Mouse (Mus musculus) T-helper 2 cell (primary cell): ENCODE measurements around the gene Copb1.

Source experiments
- in situ Hi-C: fragments of 300-600 bp; cut with MboI, MseI; formaldehyde crosslinking; loops from one replicate; pipeline ENCODE4 v1.15.1; 2025; ENCODE audit warnings: high pct_unique_total_duplicates

Copb1 gene

DNA sequence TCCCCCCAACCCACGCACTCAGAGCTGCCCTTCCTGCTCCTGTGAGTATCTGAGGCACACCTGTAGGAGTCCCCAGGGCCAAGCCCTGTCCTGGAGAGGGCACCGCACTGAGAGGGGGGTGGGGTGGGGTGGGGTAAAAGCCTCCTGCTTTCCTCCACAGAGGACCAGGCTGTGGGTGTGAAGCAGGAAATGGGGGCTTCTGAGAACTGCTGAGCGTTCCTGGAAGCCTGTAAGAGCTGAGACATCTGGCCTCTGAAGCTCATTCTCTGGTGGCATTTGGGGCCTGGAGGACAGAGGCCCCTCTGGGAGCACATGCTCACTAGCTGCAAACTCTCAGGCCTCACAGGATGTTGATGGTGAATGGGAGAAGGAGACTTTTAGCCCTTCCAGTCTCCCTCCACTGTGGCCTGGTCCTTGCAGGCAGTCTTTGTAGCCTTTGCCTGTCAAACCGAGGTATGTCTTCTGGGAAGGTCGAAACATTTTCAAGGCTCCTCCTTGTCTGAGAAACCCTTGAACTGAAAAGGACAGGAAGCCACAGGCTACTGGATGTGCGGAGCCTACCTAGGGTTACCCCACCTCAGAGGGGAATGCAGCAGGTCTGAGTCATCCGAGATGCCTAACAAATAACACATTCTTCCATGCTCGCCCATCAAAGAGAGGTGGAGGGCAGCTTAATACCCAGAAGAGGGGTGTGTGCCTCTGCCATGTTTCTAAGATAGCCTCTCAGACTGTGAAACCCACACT, 83.0 kb downstream of the Copb1 start:
- in situ Hi-C loops = no loop called here

DNA sequence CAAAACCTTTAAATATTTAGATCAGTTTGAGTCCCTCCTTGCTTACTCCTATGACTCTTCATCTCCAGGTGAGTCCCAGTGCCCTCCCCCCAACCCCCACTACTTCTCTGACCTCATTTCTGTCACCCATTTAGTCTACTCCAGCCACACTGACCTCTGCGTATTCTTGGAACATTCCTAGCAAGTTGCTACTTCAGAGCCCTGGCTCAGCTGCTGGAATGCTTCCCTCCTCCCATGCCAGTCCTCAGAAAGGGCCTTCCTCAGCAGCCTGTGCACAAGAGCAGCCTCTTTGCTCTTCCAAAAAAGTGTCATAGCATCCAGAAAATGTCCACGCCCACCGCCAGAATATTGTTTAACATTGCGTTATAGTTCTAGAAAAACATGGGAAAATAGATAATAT, 84.5 kb downstream of the Copb1 start:
- in situ Hi-C loops = no loop called here

DNA sequence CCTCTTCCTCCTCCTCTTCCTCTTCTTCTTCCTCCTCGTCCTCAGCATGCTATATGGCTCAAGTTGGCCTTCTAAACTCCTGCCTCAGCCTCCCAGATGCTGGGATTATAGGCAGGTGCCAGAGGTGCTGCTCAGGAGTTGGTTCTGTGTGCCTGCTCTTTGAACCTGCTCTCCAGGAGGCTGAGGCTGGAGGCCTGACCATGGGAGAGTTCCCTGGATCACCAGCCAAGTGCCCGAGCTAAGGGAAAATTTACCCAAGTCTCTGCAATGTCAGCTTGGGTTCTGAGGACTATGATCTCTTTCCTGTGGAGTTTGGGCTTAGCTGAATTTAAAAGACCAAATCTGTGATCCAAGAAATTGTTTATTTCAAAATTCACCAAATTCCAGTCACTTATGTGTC, 85.1 kb downstream of the Copb1 start:
- in situ Hi-C loops = no loop called here
